Mouse (Mus musculus) monocyte, adult 5-6 weeks (primary cell): ENCODE data around the gene Hist1h1c. TPM values are rescaled to one million over a fixed set of nuclear protein-coding genes. Genes with fewer than 3 reads are reported as not detected.
"Not testable (repeated sequence)": the region's sequence is repeated elsewhere in the genome, so short reads cannot be mapped to it uniquely, and the experiment has no call there.

ENCODE experiments used
- ATAC-seq: fragments of 153-309, 156-312 bp; replicated peaks from 2 replicates; pipeline ENCODE4 v1.8.0; 2017; ENCODE audit warnings: mild to moderate bottlenecking; ENCODE audit not compliant: low TSS enrichment, insufficient number of reproducible peaks, severe bottlenecking, poor library complexity, low FRiP score
- total RNA-seq: library from RNA; stranded (forward); fragments of 200-1000, 200-491, 200-594 nt; gene quantifications from 3 replicates; pipeline ENCODE4 v1.2.3, GENCODE M21; 2017

Gene Hist1h1c
- total RNA-seq, result 589 to 739 TPM (median 677 TPM) in 3 replicates

- peak; percentile 78 for ATAC-seq
Measured at GRCm38 (mm10) chr13:23738677-23739068, at the start of gene Hist1h1c. Gene Hist1h1c, plus strand, starts transcription at chr13:23738808.

- no peak for ATAC-seq
Measured at GRCm38 (mm10) chr13:23688956-23689355, 49.7 kb upstream of the Hist1h1c start.

GRCm38 (mm10) chr13:23689459-23689858 lies 49.1 kb upstream of the Hist1h1c start:
- ATAC-seq, result no peak

- no peak for ATAC-seq
Measured at GRCm38 (mm10) chr13:23693856-23694440, 44.7 kb upstream of the Hist1h1c start.

GRCm38 (mm10) chr13:23694956-23695355 lies 43.7 kb upstream of the Hist1h1c start:
- no peak for ATAC-seq

GRCm38 (mm10) chr13:23695514-23695913 lies 43.1 kb upstream of the Hist1h1c start, which contains the start of gene Hist1h1t:
Gene Hist1h1t, plus strand, starts transcription at chr13:23695814.
- no peak for ATAC-seq

GRCm38 (mm10) chr13:23696061-23696474 lies 42.5 kb upstream of the Hist1h1c start:
- no peak for ATAC-seq

- peak; percentile 27 for ATAC-seq
Measured at GRCm38 (mm10) chr13:23697491-23698299, 40.9 kb upstream of the Hist1h1c start.

- peak; percentile 89 for ATAC-seq
Measured at GRCm38 (mm10) chr13:23698300-23698693, 40.3 kb upstream of the Hist1h1c start, which contains the start of gene Hist1h4c. Gene Hist1h4c, minus strand, starts transcription at chr13:23698454.

GRCm38 (mm10) chr13:23698996-23699395 lies 39.6 kb upstream of the Hist1h1c start:
- no peak for ATAC-seq

GRCm38 (mm10) chr13:23699767-23700166 lies 38.8 kb upstream of the Hist1h1c start:
- no peak for ATAC-seq

GRCm38 (mm10) chr13:23700786-23701520 lies 37.7 kb upstream of the Hist1h1c start:
- ATAC-seq, result peak; percentile 77

GRCm38 (mm10) chr13:23702220-23702619 lies 36.4 kb upstream of the Hist1h1c start:
- no peak for ATAC-seq

- ATAC-seq, result not testable (repeated sequence)
Measured at GRCm38 (mm10) chr13:23702801-23703200, 35.8 kb upstream of the Hist1h1c start.

GRCm38 (mm10) chr13:23705751-23706356 lies 32.8 kb upstream of the Hist1h1c start:
- ATAC-seq, result peak; percentile 45

GRCm38 (mm10) chr13:23706771-23707170 lies 31.8 kb upstream of the Hist1h1c start:
- ATAC-seq, result no peak

- ATAC-seq, result no peak
Measured at GRCm38 (mm10) chr13:23708041-23708440, 30.6 kb upstream of the Hist1h1c start.

GRCm38 (mm10) chr13:23708654-23709053 lies 30.0 kb upstream of the Hist1h1c start:
- ATAC-seq, result no peak
